19 mouse cellular contexts compared by ENCODE assay signal in the genomic region with DNA sequence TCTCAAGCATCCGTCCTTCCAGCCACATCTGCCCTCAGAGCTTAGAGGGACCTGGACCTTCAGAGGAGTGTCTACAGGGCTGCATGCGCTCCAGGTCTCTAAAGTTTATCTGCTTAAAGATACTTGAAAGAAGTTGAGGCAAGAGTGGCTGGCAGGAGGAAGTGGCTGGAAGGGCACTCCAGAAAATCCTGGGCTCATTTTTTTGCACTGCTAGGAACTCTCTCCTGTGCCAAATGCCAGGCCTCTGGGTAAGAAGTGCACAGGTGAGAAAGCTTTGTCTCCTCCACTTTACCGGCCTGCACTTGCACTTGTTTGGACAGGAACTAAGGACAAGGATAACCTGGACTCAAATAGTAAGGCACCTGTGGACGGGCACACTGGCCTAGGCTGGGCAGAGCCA.
"Had no signal": no experiment of that assay in that cellular context is flagged by ENCODE, and none has a peak within 500 bp of the region (broad histone marks: within the 10 kb centered on the region; RNA-seq: fewer than 3 reads in every experiment).

No protein-coding gene starts in this region.

- H3K36me3 ChIP-seq: intestine, embryonic 15.5 days; kidney, embryonic 15.5 days; liver, embryonic 13.5 days; midbrain, embryonic 12.5 days; neural tube, embryonic 13.5 days had no signal

- H3K4me1 ChIP-seq: intestine, embryonic 15.5 days; liver, embryonic 13.5 days; neural tube, embryonic 13.5 days had no signal

- H3K27ac ChIP-seq: intestine, embryonic 15.5 days; kidney, embryonic 15.5 days; left cerebral cortex, adult 2 months; liver, embryonic 13.5 days; macrophage; midbrain, embryonic 12.5 days; neural tube, embryonic 13.5 days; stomach, postnatal 0 days had no signal

- H3K4me2 ChIP-seq: intestine, embryonic 15.5 days; kidney, embryonic 15.5 days; liver, embryonic 13.5 days; midbrain, embryonic 12.5 days; neural tube, embryonic 13.5 days had no signal

- H3K4me3 ChIP-seq: intestine, embryonic 15.5 days; kidney, embryonic 15.5 days; left cerebral cortex, adult 2 months; liver, embryonic 13.5 days; midbrain, embryonic 12.5 days; myocyte; neural tube, embryonic 13.5 days had no signal

- ATAC-seq: intestine, embryonic 15.5 days; midbrain, embryonic 16.5 days had no signal

- H3K27me3 ChIP-seq: intestine, embryonic 15.5 days; kidney, embryonic 15.5 days; liver, embryonic 13.5 days; neural tube, embryonic 13.5 days had no signal

- DNase-seq: kidney, adult 11 months; kidney, adult 8-10 months; kidney, postnatal 10 days; kidney, postnatal 36 days; layer of hippocampus, postnatal 36 days; liver, embryonic 13.5 days; right cerebral cortex, postnatal 14 days; right cerebral cortex, postnatal 4 days; thymus, adult 2 months; thymus, postnatal 14 days had no signal

- H3K9ac ChIP-seq: intestine, embryonic 15.5 days; kidney, embryonic 15.5 days; liver, embryonic 13.5 days; midbrain, embryonic 12.5 days; neural tube, embryonic 13.5 days had no signal

- H3K9me3 ChIP-seq: intestine, embryonic 15.5 days; kidney, embryonic 15.5 days; liver, embryonic 13.5 days; midbrain, embryonic 12.5 days had no signal
